Mouse (Mus musculus) midbrain, embryonic 10.5 days (tissue): ENCODE measurements around the gene Dpy19l1. TPM values are rescaled to one million over a fixed set of nuclear protein-coding genes. Genes with fewer than 3 reads are reported as not detected.

Source experiments
- DNase-seq: peaks from one replicate; pipeline ENCODE4 v3.0.0-alpha.2; 2017; ENCODE audit warnings: low spot score
- H3K27ac ChIP-seq: fragments of 300-500 bp; sonication (generic); replicated peaks from 2 replicates; pipeline ENCODE4 v1.5.1; 2016; ENCODE audit warnings: mild to moderate bottlenecking
- H3K27me3 ChIP-seq: fragments of 300-500 bp; sonication (generic); 2 replicates; pipeline ENCODE4 v1.6.1; 2016; ENCODE audit warnings: low read depth, mild to moderate bottlenecking; ENCODE audit not compliant: poor library complexity, severe bottlenecking
- H3K36me3 ChIP-seq: fragments of 300-500 bp; sonication (generic); 2 replicates; pipeline ENCODE4 v1.6.1; 2016; ENCODE audit warnings: mild to moderate bottlenecking, moderate library complexity
- H3K4me1 ChIP-seq: fragments of 300-500 bp; sonication (generic); 2 replicates; pipeline ENCODE4 v1.6.1; 2016
- H3K4me3 ChIP-seq: fragments of 300-500 bp; sonication (generic); 2 replicates; pipeline ENCODE4 v1.5.1; 2016; ENCODE audit warnings: mild to moderate bottlenecking, moderate library complexity
- H3K9me3 ChIP-seq: fragments of 300-500 bp; sonication (generic); replicated peaks from 2 replicates; pipeline ENCODE4 v1.6.1; 2016; ENCODE audit warnings: mild to moderate bottlenecking
- WGBS: fragments of 180-500 bp; shearing (Covaris S2); methylation state at CpG from one replicate; pipeline ENCODE4 v1.1.7; 2016; 5-methylcytosine and 5-hydroxymethylcytosine counted together
- polyA plus RNA-seq: library from polyadenylated mRNA; unstranded; fragments of >200 nt; fragmentation: Nextera tagmentation; extraction: Ambion mirVana; gene quantifications from 2 replicates; pipeline ENCODE4 v1.2.1, GENCODE M21; 2016

The Dpy19l1 gene
- polyA plus RNA-seq, 1 experiment from 2014 or later = 9.6 TPM

DNA sequence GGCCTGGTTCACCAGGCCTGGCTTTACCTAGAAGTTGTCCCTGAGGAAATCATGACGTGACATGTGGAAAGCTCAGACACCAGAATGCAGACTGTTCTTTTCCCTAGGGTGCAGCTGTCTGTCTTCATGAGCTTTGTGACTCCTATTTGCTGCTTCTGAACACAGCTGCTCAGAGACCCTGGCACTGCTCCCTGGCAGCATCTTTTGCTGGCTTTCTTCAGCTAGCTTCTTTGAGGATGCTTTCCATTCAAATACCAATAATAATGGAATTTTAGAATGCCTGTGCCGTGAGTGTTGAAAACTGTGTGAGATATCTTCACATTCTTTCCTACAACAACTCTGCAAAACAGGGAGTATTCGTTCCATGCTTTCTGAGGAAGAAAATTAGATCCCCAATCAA, 108.8 kb downstream of the Dpy19l1 start:
- no peak for DNase-seq
- no peaks in the 10 kb centered on the region for H3K36me3 ChIP-seq
- no peaks in the 10 kb centered on the region for H3K27me3 ChIP-seq
- 85% methylated on average over 3 of the region's 3 CpGs for WGBS
- H3K27ac ChIP-seq = no peak overlapping the region
- no peaks in the 10 kb centered on the region for H3K4me1 ChIP-seq
- no peaks in the 10 kb centered on the region for H3K9me3 ChIP-seq
- no peak overlapping the region for H3K4me3 ChIP-seq

DNA sequence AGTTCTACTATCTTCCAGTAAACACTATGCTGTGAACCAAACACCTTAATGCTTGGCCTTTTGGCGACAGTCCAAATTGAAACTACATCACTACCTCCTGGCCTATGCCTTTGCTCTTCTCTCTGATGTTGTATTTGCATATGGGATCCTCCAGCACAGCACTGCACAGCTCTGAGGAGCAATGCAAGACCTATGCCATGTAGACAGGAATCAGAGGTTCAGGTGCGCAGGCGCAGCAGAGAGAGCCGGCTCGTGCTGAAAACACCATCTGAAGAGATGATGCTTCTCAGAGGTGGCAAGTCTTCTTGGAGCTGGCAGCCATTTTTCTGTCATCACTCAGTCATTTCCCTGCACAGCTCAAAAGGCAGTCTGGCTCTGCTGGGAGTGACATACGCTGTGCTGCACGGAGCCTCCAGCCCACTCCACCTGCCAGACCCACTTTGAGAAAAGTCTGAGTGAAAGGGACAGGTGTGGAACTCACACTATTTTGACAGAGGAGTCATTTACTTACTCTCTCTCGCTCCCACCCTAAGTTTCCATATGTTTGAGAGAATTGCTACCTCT, 112.1 kb downstream of the Dpy19l1 start:
- WGBS = 93% methylated on average over 8 of the region's 8 CpGs
- Histone ChIP-seq H3K27me3 (no peaks in the 10 kb centered on the region), H3K4me3 (no peak overlapping the region), H3K36me3 (no peaks in the 10 kb centered on the region), H3K9me3 (no peaks in the 10 kb centered on the region), H3K27ac (no peak overlapping the region), H3K4me1 (no peaks in the 10 kb centered on the region)
- DNase-seq = no peak

DNA sequence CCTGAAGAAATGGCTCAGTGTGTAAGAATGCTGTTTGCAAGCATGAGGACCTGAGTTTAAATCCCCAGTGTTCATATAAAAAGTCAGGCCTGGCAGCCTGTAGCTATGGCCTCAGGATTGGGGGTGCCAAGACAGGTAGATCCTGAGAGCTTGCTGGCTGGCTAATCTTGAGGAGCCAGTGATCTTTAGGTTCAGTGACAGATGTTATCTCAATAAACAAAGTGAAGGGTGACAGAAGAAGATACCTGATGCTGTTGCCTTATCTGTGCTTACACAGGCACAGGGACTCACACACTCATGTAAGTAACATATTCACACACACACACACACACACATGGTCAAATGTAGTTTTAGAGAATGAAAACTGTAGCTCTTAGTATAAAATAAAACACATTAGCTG, 115.7 kb downstream of the Dpy19l1 start:
- no peaks in the 10 kb centered on the region for H3K9me3 ChIP-seq
- H3K4me3 ChIP-seq = no peak overlapping the region
- H3K27me3 ChIP-seq = no peaks in the 10 kb centered on the region
- no peak for DNase-seq
- no peak overlapping the region for H3K27ac ChIP-seq
- no peaks in the 10 kb centered on the region for H3K4me1 ChIP-seq
- H3K36me3 ChIP-seq = no peaks in the 10 kb centered on the region

DNA sequence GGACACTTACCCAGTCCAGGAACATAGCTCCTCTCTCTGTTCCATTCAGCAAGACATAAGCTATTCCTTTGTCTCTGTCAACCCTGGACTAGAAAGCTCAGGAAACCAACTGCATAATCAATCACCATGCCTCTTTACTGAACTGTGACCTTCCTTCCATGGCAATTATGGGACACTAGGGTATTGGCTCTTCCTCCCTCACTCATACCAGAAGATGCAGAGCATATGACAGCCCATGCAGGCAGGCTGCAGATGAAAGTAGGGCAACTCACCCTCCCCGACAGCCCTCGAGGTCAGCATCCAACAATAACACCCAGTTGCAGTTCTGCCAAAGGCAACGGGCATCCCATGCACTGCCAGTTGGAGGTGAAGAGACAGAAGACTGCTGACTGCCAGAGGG, 123.6 kb downstream of the Dpy19l1 start:
- DNase-seq = no peak

DNA sequence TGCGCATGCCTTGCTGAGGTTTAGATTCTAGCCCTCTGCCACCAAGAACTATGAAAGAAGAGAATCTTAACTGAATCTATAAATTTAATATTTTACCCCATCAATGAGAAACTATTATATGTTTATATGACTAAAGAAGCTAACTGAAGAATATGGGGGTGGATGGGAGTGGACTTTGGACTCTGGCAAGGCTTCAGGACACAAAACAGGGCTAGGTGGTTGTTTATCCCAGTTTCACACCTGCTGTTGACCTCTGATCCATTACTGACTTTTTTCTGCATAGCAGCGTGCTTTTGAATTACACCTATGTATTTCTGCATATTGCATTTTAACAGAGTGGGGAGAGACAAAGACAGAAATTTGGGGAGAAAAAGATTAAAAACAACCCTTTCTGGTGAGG, 124.1 kb downstream of the Dpy19l1 start:
- no peaks in the 10 kb centered on the region for H3K36me3 ChIP-seq
- WGBS = 90% methylated on average over 2 of the region's 2 CpGs
- no peak overlapping the region for H3K4me3 ChIP-seq
- H3K9me3 ChIP-seq = no peaks in the 10 kb centered on the region
- peaks cover 7% of the 10 kb centered on the region for H3K4me1 ChIP-seq
- no peak for DNase-seq
- no peak overlapping the region for H3K27ac ChIP-seq
- no peaks in the 10 kb centered on the region for H3K27me3 ChIP-seq

More for the DNA sequence above, 123.6 kb downstream of the Dpy19l1 start:
- no peaks in the 10 kb centered on the region for H3K36me3 ChIP-seq
- no peak overlapping the region for H3K4me3 ChIP-seq
- H3K9me3 ChIP-seq = no peaks in the 10 kb centered on the region
- H3K27me3 ChIP-seq = no peaks in the 10 kb centered on the region
- no peak overlapping the region for H3K27ac ChIP-seq
- peaks cover 7% of the 10 kb centered on the region for H3K4me1 ChIP-seq
- WGBS = 72% methylated on average over 3 of the region's 3 CpGs

Other genes starting within 250 kb of the Dpy19l1 start
- not detected in 2 replicates for gene Cypt4, start 122.1 kb upstream of the Dpy19l1 start, polyA plus RNA-seq
- gene Dpy19l2, start 193.2 kb upstream of the Dpy19l1 start, polyA plus RNA-seq = 0.10 and 0.11 TPM in 2 replicates